Mouse (Mus musculus) thymus, adult 2 months (tissue): Measurements from ENCODE around the gene Cdk17. TPM values are rescaled to one million over a fixed set of nuclear protein-coding genes. Genes with fewer than 3 reads are reported as not detected.

ENCODE experiments used
- DNase-seq: peaks from one replicate; pipeline ENCODE4 v3.0.0; 2021
- H3K27ac ChIP-seq: fragments of 200-500 bp; 2 replicates; pipeline ENCODE4 v1.5.1; 2012; ENCODE audit warnings: low read length, control low read depth; ENCODE audit not compliant: control insufficient read depth, insufficient read depth
- H3K27me3 ChIP-seq: fragments of 200-500 bp; 2 replicates; pipeline ENCODE4 v1.6.1; 2012; ENCODE audit warnings: mild to moderate bottlenecking, low read length, moderate library complexity, mixed read lengths; ENCODE audit not compliant: control insufficient read depth, insufficient read depth
- H3K36me3 ChIP-seq: fragments of 200-500 bp; 2 replicates; pipeline ENCODE4 v1.6.1; 2012; ENCODE audit warnings: mild to moderate bottlenecking, low read length, moderate library complexity; ENCODE audit not compliant: control insufficient read depth, insufficient read depth
- H3K4me1 ChIP-seq: fragments of 200-500 bp; replicated peaks from 2 replicates; pipeline ENCODE4 v1.6.1; 2012; ENCODE audit warnings: low read length; ENCODE audit not compliant: control insufficient read depth, insufficient read depth
- H3K4me3 ChIP-seq: fragments of 200-500 bp; 2 replicates; pipeline ENCODE4 v1.5.1; 2012; ENCODE audit warnings: mild to moderate bottlenecking, low read length, control low read depth, moderate library complexity; ENCODE audit not compliant: control insufficient read depth, insufficient read depth
- CTCF ChIP-seq: fragments of 200-500 bp; IDR thresholded peaks from 2 replicates; pipeline ENCODE4 v1.5.1; 2012; ENCODE audit warnings: mild to moderate bottlenecking, control low read depth, low read length, moderate library complexity, borderline replicate concordance; ENCODE audit not compliant: control insufficient read depth, poor library complexity, insufficient read depth; ENCODE audit errors: extremely low read depth
- POLR2A ChIP-seq: fragments of 200-500 bp; IDR thresholded peaks from 2 replicates; pipeline ENCODE4 v1.6.1; 2012; ENCODE audit warnings: mild to moderate bottlenecking, low read length, control low read depth, moderate library complexity; ENCODE audit not compliant: control insufficient read depth, poor library complexity, insufficient read depth; ENCODE audit errors: extremely low read depth
- WGBS: fragments of 180-500 bp; shearing (Covaris S2); methylation state at CpG from one replicate; pipeline ENCODE4 v1.1.7; 2018; 5-methylcytosine and 5-hydroxymethylcytosine counted together
- polyA plus RNA-seq: library from polyadenylated mRNA; depleted of rRNA; stranded (reverse); fragments of >200 nt; gene quantifications from 2 replicates; pipeline ENCODE4 v1.2.3, GENCODE M21; 2012

Cdk17 gene
- polyA plus RNA-seq, 1 experiment = 79.5 TPM

DNA sequence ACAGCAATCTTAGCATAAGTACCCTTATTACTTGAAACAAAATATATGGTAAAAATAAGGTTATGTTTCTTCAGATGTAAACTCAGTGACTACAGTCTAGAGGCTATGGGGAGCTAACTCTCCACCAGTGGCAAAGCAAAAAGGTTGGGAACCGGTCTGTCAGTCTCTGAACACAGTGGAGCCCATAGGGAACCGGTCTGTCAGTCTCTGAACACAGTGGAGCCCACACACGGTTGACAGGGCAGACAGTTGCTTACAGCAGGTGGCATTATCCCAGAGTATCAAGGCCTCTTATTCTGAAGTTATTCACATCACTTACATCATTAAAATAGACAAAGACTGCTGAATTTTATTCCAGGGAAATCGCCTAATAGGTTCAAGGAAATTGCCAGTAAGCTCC is 70.8 kb downstream of the Cdk17 start:
- no peak overlapping the region for H3K4me3 ChIP-seq
- TF ChIP-seq POLR2A (no peak), CTCF (no peak)
- H3K4me1 ChIP-seq = peaks cover 6% of the 10 kb centered on the region
- peaks cover 91% of the 10 kb centered on the region for H3K36me3 ChIP-seq
- 97% methylated on average over 4 of the region's 4 CpGs for WGBS
- DNase-seq = no peak
- H3K27me3 ChIP-seq = no peaks in the 10 kb centered on the region
- no peak overlapping the region for H3K27ac ChIP-seq

DNA sequence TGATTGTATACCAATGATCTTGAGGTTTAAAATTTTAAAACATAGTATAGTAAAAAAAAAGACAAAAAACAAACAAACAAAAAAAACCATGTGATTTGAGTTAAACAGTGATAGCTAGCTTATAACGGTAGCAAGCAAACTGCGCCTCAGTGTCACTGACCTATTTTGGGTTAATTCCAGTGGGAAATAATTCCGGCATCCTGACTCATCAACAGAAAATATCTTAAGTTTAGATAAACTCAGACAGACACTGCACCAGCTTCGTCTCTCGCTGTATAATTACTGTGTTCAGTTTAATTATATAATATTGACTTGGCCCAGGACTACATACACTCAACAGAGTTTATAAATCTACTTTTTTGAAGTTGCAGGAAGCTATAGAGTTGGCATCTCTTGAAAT is 71.2 kb downstream of the Cdk17 start:
- no peak for DNase-seq
- H3K27me3 ChIP-seq = no peaks in the 10 kb centered on the region
- H3K4me3 ChIP-seq = no peak overlapping the region
- H3K4me1 ChIP-seq = peaks cover 3% of the 10 kb centered on the region
- no peak overlapping the region for H3K27ac ChIP-seq
- peaks cover 91% of the 10 kb centered on the region for H3K36me3 ChIP-seq
- TF ChIP-seq CTCF = no peak
- no peak for TF ChIP-seq POLR2A
- 97% methylated on average over 5 of the region's 5 CpGs for WGBS

DNA sequence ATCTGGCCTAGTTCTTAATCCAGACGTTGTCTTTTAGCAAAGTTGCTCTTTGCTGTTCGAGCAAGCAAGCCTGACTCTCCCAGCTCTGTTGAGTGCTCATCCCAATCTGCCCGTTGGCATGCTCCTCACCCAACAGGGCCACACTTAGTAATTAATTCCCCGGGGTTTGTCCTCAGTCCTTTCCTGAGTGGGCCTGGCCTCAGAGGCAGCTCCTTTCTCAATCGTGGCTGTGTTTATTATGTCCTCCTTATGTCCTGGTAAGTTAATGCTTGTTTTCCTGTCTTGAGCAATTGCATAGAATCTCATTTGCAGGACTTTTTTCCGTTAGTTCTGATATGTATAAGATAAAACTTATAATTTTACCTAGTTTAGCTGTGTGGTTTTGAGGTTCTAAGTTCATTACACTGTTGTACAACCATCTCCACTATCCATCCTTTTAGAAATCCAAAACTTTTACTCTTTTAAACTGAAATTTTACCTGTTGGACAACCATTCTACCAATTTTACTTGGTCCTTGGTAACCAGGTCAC is 73.1 kb downstream of the Cdk17 start:
- no peak for TF ChIP-seq CTCF
- Histone ChIP-seq H3K4me3 (no peak overlapping the region), H3K27me3 (no peaks in the 10 kb centered on the region), H3K27ac (no peak overlapping the region), H3K36me3 (peaks cover 92% of the 10 kb centered on the region), H3K4me1 (no peaks in the 10 kb centered on the region)
- WGBS = 94% methylated on average over 6 of the region's 6 CpGs
- no peak for DNase-seq

DNA sequence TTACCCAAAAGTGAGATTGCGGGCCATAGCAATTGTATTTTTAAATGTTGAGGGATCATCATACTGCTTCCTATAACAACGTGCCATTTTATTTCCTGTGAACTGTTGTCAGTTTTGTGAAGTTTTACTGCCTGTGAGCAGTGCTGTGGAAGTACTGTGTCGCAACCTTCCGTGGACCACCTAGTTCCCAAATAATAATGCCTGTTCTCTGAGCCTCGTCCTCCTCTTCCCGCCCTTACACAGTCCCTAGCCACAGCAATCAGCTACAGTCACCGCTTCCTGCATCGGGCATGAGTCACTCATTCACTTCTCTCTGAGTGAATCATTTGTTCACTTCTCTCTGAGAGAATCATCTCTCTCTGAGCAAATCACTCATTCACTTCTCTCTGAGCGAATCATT is 74.0 kb downstream of the Cdk17 start:
- Histone ChIP-seq H3K27ac (no peak overlapping the region), H3K27me3 (no peaks in the 10 kb centered on the region), H3K4me1 (no peaks in the 10 kb centered on the region), H3K36me3 (peaks cover 93% of the 10 kb centered on the region), H3K4me3 (no peak overlapping the region)
- TF ChIP-seq CTCF (no peak), POLR2A (no peak)
- WGBS = 94% methylated on average over 9 of the region's 9 CpGs
- no peak for DNase-seq

DNA sequence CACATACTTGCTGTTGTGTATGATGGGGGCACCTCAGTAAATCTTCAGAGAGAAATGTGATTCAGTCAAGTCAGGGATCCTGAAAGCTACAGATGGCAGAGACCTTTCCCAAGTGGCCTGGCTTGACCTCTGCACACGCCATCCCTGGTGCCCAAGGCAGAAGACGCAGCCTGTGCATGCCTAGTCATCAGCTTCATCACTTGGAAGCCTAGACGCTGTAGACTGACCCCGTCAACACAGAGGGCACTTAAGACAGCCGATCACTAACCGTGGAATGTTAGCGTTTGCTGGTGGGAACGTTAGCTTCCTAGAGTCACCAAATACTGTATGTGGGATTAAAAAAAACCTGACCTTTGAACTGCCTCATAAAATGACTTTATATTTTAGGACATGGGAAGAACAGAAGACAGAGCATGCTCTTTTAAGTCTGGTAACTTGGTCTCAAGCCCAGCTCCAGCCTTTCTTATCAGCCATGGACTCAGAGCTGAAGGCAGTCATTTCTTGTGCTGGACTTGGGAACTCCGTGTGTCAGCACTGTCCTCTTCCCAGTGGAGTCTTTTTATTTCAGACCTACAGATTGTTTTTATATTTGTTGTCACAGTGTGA is 78.6 kb downstream of the Cdk17 start:
- no peaks in the 10 kb centered on the region for H3K27me3 ChIP-seq
- TF ChIP-seq CTCF (no peak), POLR2A (no peak)
- H3K36me3 ChIP-seq = peaks cover 95% of the 10 kb centered on the region
- no peak overlapping the region for H3K27ac ChIP-seq
- no peaks in the 10 kb centered on the region for H3K4me1 ChIP-seq
- H3K4me3 ChIP-seq = no peak overlapping the region
- DNase-seq = no peak
- 97% methylated on average over 9 of the region's 9 CpGs for WGBS

DNA sequence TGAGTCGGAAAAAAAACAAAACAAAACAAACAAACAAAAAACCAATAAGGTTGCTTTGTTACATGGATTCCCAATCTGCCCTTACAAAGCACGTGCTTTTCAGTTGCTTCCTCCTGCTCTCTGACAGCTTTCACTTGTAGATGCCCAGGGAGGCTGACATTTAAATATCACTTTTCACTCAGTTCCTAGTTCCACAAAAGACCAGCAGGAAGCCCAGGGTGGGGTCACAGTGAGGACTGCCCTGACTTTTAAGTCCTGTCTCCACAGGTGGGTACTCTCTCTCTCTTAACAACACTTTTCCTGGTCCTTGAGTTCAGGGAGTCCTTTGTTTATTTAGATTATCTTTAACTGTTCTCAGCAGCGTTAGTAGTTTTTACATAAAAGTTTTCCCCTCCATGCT is 81.5 kb downstream of the Cdk17 start:
- H3K27me3 ChIP-seq = no peaks in the 10 kb centered on the region
- WGBS = 83% methylated on average over 3 of the region's 3 CpGs
- DNase-seq = no peak
- no peaks in the 10 kb centered on the region for H3K4me1 ChIP-seq
- H3K36me3 ChIP-seq = peaks cover 79% of the 10 kb centered on the region
- no peak overlapping the region for H3K27ac ChIP-seq
- H3K4me3 ChIP-seq = no peak overlapping the region
- TF ChIP-seq CTCF = no peak
- no peak for TF ChIP-seq POLR2A

DNA sequence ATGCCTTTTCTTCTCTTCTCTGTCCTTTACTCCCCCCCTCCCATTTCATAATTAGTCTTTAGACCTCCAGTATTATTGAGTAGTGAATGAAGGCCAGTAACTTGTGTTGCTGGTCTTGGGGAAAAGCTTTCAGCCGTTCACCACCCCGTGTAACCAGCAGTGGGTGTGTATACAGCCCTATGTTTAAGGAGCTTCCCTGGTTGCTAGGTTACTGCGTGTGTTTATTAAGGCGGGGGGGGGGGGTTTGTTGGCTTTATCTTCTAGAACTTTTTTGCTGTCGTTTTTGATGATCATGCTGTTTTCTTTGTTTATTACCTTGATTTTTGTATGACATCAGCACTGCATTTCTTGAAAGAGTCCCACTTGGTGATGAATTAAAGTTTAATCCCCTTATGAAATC is 82.2 kb downstream of the Cdk17 start:
- no peak for TF ChIP-seq POLR2A
- no peak for TF ChIP-seq CTCF
- no peak overlapping the region for H3K27ac ChIP-seq
- WGBS = 75% methylated on average over 5 of the region's 5 CpGs

More for the DNA sequence above, 82.2 kb downstream of the Cdk17 start:
- no peak for DNase-seq
- no peak overlapping the region for H3K4me3 ChIP-seq
- no peaks in the 10 kb centered on the region for H3K4me1 ChIP-seq
- H3K36me3 ChIP-seq = peaks cover 79% of the 10 kb centered on the region
- no peaks in the 10 kb centered on the region for H3K27me3 ChIP-seq
